Mouse (Mus musculus) lung, adult 2 months (tissue): ENCODE data around the gene Ide.

Experiments used
- CTCF ChIP-seq: fragments of 200-500 bp; IDR thresholded peaks from 2 replicates; pipeline ENCODE4 v1.5.1; 2011; ENCODE audit warnings: mild to moderate bottlenecking, low read length, control low read depth; ENCODE audit not compliant: insufficient read depth
- POLR2A ChIP-seq: fragments of 200-500 bp; IDR thresholded peaks from 2 replicates; pipeline ENCODE4 v1.6.1; 2011; ENCODE audit warnings: low read depth, mild to moderate bottlenecking, control low read depth, low read length, borderline replicate concordance; ENCODE audit errors: extremely low read depth

DNA sequence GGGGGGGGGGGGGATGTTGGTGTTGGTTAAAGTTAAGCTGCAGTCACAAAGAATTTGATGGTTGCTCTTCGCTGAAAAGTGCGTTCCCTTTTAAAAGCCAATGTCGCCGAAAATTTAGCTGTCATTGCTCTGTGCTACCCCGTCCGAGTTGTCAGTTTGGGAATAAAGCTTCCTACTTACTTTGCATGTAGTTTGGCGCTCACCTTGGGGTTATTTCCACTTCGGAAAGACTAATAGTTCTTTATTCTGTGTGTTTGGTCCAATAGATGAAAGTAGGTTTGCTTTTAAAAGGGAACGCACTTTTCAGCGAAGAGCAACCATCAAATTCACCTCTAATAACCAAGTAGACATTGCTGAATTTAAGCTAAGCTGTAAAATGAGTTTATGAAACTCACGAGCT, 39.2 kb upstream of the Ide start:
- no peak for TF ChIP-seq CTCF
- TF ChIP-seq POLR2A = no peak
